Mouse (Mus musculus) hindbrain, postnatal 0 days (tissue): ENCODE results near the gene Gm45062. TPM values are rescaled to one million over a fixed set of nuclear protein-coding genes. Genes with fewer than 3 reads are reported as not detected.

Experiments used
- ATAC-seq: fragments of 200-750 bp; cut with Nextera tagmentation; 2 replicates; pipeline ENCODE4 v1.8.0; 2017; ENCODE audit warnings: mild to moderate bottlenecking, moderate TSS enrichment, moderate library complexity
- DNase-seq: peaks from one replicate; pipeline ENCODE4 v3.0.0-alpha.2; 2015; ENCODE audit warnings: low spot score
- H3K27ac ChIP-seq: fragments of 300-500 bp; sonication (generic); 2 replicates; pipeline ENCODE4 v1.5.1; 2014; ENCODE audit warnings: mild to moderate bottlenecking
- H3K27me3 ChIP-seq: fragments of 300-500 bp; sonication (generic); 2 replicates; pipeline ENCODE4 v1.6.1; 2014; ENCODE audit warnings: low read length, mixed read lengths; ENCODE audit not compliant: insufficient read depth
- H3K36me3 ChIP-seq: fragments of 300-500 bp; sonication (generic); 2 replicates; pipeline ENCODE4 v1.6.1; 2014; ENCODE audit warnings: low read length, mixed read lengths; ENCODE audit not compliant: insufficient read depth
- H3K4me1 ChIP-seq: fragments of 300-500 bp; sonication (generic); 2 replicates; pipeline ENCODE4 v1.6.1; 2014; ENCODE audit warnings: antibody characterized with exemption, low read length, mixed read lengths; ENCODE audit not compliant: insufficient read depth
- H3K4me2 ChIP-seq: fragments of 300-500 bp; sonication (generic); 2 replicates; pipeline ENCODE4 v1.6.1; 2014; ENCODE audit warnings: low read depth, mild to moderate bottlenecking, low read length, moderate library complexity, mixed read lengths
- H3K4me3 ChIP-seq: fragments of 300-500 bp; sonication (generic); 2 replicates; pipeline ENCODE4 v1.5.1; 2014; ENCODE audit warnings: low read length
- H3K9ac ChIP-seq: fragments of 300-500 bp; sonication (generic); replicated peaks from 2 replicates; pipeline ENCODE4 v1.6.1; 2014; ENCODE audit warnings: mild to moderate bottlenecking, low read length, moderate library complexity, mixed read lengths
- H3K9me3 ChIP-seq: fragments of 300-500 bp; sonication (generic); 2 replicates; pipeline ENCODE4 v1.6.1; 2016; ENCODE audit warnings: low read length, mixed read lengths
- CTCF ChIP-seq: IDR thresholded peaks from 2 replicates; pipeline ENCODE4 v1.5.1; 2016; ENCODE audit warnings: antibody characterized with exemption, control low read depth, low read depth
- WGBS: fragments of 180-500 bp; shearing (Covaris S2); extraction: QIAGEN DNeasy Blood & Tissue Kit; methylation state at CpG from one replicate; pipeline ENCODE4 v1.1.7; 2014; 5-methylcytosine and 5-hydroxymethylcytosine counted together
- polyA plus RNA-seq: library from polyadenylated mRNA; unstranded; fragments of >200 nt; fragmentation: Nextera tagmentation; extraction: Ambion mirVana; gene quantifications from 2 replicates; pipeline ENCODE4 v1.2.1, GENCODE M21; 2015
- total RNA-seq: library from RNA; depleted of rRNA; stranded (reverse); fragments of >200 nt; gene quantifications from 2 replicates; pipeline ENCODE4 v1.2.3, GENCODE M21; 2014

The Gm45062 gene
- total and polyA plus RNA-seq, 2 experiments from 2014 or later, result 1.8 to 4.9 TPM

DNA sequence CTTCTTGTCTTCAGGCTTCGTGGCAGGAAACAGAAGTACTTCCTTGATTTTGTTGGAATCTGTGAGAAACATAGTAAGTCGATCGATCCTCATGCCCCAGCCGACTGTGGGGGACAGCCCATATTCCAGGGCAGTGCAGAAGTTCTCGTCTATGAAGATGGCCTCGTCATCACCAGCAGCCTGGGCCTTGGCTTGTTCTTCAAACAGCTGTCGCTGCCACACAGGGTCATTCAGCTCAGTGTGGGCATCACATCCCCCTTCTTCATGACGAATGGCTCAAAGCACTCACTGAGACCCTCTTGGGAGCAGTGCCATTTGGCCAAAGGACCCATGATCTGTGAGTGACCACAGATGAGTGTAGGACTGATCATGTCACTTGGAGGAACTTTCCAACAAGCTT lies 118.4 kb downstream of the Gm45062 start:
- WGBS, result 91% methylated on average over 8 of the region's 8 CpGs
- Histone ChIP-seq H3K4me2 (no peak overlapping the region), H3K27me3 (no peaks in the 10 kb centered on the region), H3K36me3 (no peaks in the 10 kb centered on the region; the same call in 1 of the 2 replicates), H3K9me3 (no peaks in the 10 kb centered on the region), H3K9ac (no peak overlapping the region), H3K4me1 (no peaks in the 10 kb centered on the region), H3K4me3 (no peak overlapping the region), H3K27ac (no peak overlapping the region)
- DNase-seq (no peak), ATAC-seq (no peak)
- no peak for TF ChIP-seq CTCF

DNA sequence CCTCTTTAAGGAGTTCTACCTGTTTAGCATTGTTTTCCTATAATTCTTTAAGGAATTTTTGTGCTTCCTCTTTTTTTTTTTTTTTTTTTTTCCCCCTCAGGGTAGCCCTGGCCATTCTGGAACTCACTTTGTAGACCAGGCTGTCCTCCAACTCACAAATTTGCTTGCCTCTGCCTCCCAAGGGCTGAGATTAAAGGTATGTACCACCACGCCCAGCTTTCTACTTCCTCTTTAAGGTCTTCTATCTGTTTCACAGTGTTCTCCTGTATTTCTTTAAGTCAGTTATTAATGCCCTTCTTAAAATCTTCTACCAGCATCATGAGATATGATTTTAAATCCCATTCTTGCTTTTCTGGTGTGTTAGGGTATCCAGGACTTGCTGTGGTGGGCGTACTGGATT lies 130.1 kb downstream of the Gm45062 start:
- no peak overlapping the region for H3K4me2 ChIP-seq

DNA sequence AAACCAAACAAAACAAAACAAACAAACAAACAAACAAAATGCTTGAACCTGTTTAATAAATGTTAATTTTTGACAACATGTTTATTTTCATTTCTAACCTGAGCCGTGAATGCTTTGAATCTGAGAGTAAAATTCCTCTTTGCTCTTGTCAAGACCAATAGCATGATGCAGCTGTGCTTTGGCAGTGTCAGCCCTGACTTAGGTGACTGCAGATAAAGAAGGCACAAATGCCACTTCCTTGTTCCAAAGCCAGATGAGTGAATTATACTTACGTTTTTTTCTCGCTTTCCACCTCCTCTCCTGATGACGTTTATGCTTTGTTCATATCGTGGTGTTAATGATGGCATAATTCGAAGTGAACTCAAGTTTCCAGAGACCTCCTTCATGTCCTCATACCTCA lies 131.0 kb downstream of the Gm45062 start:
- 96% methylated on average over 6 of the region's 6 CpGs for whole genome bisulfite sequencing
- no peaks in the 10 kb centered on the region for H3K27me3 ChIP-seq
- H3K9ac ChIP-seq, result no peak overlapping the region
- no peak overlapping the region for H3K4me3 ChIP-seq
- no peaks in the 10 kb centered on the region for H3K4me1 ChIP-seq
- no peak for TF ChIP-seq CTCF
- H3K9me3 ChIP-seq, result no peaks in the 10 kb centered on the region
- DNase-seq, result no peak
- ATAC-seq, result no peak
- H3K36me3 ChIP-seq, result no peaks in the 10 kb centered on the region
- H3K4me2 ChIP-seq, result no peak overlapping the region
- no peak overlapping the region for H3K27ac ChIP-seq

More for the DNA sequence above, 130.1 kb downstream of the Gm45062 start:
- no peak overlapping the region for H3K27ac ChIP-seq
- no peak overlapping the region for H3K9ac ChIP-seq
- no peaks in the 10 kb centered on the region for H3K36me3 ChIP-seq
- WGBS, result 98% methylated on average over 2 of the region's 2 CpGs
- no peak for TF ChIP-seq CTCF
- DNase-seq (no peak), ATAC-seq (no peak)
- H3K4me1 ChIP-seq, result no peaks in the 10 kb centered on the region
- H3K4me3 ChIP-seq, result no peak overlapping the region
- no peaks in the 10 kb centered on the region for H3K27me3 ChIP-seq
- H3K9me3 ChIP-seq, result no peaks in the 10 kb centered on the region

DNA sequence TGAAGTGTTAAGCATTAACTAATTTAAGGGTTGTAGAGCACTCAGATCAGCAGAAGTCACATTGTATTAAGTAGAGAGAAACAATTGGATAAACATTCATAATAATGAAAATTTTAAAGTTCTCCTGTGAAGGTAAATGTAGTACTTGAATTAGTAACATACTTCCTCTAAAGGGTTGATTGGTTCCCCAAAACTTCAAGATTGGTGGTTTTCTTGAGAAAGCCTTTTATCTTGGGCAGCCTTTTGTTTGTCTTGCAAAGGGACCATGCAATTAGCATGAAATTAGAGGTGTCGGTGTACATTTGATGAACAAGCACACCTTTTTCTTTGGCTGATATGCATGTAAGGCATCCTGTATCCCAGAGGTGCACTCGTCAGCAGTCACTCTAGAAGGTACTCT lies 131.7 kb downstream of the Gm45062 start:
- H3K4me3 ChIP-seq, result no peak overlapping the region
- no peaks in the 10 kb centered on the region for H3K36me3 ChIP-seq
- no peak overlapping the region for H3K27ac ChIP-seq
- no peak for TF ChIP-seq CTCF
- H3K4me1 ChIP-seq, result no peaks in the 10 kb centered on the region
- ATAC-seq (no peak), DNase-seq (no peak)
- no peak overlapping the region for H3K4me2 ChIP-seq
- 73% methylated on average over 2 of the region's 2 CpGs for WGBS
- no peak overlapping the region for H3K9ac ChIP-seq
- H3K9me3 ChIP-seq, result no peaks in the 10 kb centered on the region
- H3K27me3 ChIP-seq, result no peaks in the 10 kb centered on the region

DNA sequence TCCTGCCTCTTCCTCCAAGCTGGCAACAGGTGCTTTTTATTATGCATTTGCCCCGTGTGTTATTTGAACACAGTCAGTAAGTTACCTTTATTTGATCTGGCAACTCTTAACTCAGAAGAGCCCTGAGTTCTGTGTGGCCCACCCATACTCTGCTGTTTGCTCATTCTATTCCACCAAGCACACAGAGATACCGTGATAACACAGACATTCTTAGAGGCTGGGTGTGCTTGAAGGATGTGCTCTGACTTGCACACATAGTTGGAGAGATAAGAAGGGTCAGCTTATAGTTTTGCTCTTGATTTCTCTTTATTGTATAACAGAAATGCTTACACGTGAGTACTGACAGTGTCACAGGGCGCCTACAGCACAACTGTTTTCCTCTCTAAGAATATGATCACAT lies 133.8 kb downstream of the Gm45062 start:
- H3K4me1 ChIP-seq, result no peaks in the 10 kb centered on the region
- H3K9ac ChIP-seq, result no peak overlapping the region
- H3K4me3 ChIP-seq, result no peak overlapping the region
- DNase-seq (no peak), ATAC-seq (no peak)
- no peaks in the 10 kb centered on the region for H3K36me3 ChIP-seq
- no peaks in the 10 kb centered on the region for H3K9me3 ChIP-seq
- no peak overlapping the region for H3K27ac ChIP-seq
- TF ChIP-seq CTCF, result no peak
- no peak overlapping the region for H3K4me2 ChIP-seq
- no peaks in the 10 kb centered on the region for H3K27me3 ChIP-seq
- 84% methylated on average over 4 of the region's 4 CpGs for WGBS

DNA sequence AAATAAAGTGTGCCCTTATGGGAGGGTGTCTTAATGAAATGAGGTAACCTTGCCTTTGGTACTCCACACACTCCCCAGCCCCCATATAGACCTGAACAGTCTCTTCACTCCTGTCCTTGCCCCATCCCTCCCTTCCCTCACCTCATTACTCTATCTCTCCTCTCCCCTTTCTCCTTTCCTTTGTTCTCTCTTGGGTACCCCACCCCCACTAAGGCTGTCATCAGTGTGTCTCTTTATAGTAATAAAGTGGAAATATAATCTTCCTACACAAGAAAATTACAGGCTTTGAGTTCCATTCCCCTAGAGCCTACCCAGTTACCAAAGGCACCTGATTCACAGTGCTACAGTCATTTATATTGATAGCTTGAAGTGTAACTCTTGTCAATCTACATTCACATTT lies 134.8 kb downstream of the Gm45062 start:
- Histone ChIP-seq H3K9me3 (no peaks in the 10 kb centered on the region), H3K36me3 (no peaks in the 10 kb centered on the region), H3K4me1 (no peaks in the 10 kb centered on the region), H3K27ac (no peak overlapping the region), H3K27me3 (no peaks in the 10 kb centered on the region), H3K9ac (no peak overlapping the region), H3K4me3 (no peak overlapping the region), H3K4me2 (no peak overlapping the region)
- no peak for DNase-seq
- TF ChIP-seq CTCF, result no peak
- peak; percentile 53; the same call in 1 of the 2 replicates for ATAC-seq

DNA sequence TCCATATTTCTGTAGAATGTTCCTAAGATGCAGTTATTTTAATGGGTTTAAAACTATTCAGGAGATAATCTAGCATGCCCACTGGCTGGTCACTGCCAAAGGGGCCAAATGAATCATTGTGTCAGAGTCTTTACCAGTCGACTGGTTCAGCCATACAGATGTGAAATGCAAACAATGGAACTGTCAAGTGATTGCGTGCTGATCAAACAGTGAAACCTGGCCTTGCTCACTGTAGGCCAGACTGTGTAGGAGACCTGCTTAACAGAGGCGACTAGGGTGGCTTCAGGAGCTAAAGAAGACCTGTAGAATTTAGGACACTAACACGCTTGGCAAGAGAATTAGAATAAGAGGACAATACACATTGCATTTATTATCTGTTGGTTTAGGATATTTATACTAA lies 135.8 kb downstream of the Gm45062 start:
- no peak for TF ChIP-seq CTCF
- H3K9me3 ChIP-seq, result no peaks in the 10 kb centered on the region
- ATAC-seq (no peak), DNase-seq (no peak)
- H3K4me2 ChIP-seq, result no peak overlapping the region
- H3K27me3 ChIP-seq, result no peaks in the 10 kb centered on the region
- H3K4me3 ChIP-seq, result no peak overlapping the region
- H3K9ac ChIP-seq, result no peak overlapping the region
- H3K27ac ChIP-seq, result no peak overlapping the region
- 41% methylated on average over 4 of the region's 4 CpGs for WGBS
- H3K36me3 ChIP-seq, result no peaks in the 10 kb centered on the region
- no peaks in the 10 kb centered on the region for H3K4me1 ChIP-seq
